Mouse (Mus musculus) bone marrow, adult 2 months (tissue): ENCODE data around the gene A030005L19Rik.

Source experiments
- CTCF ChIP-seq: fragments of 200-500 bp; IDR thresholded peaks from 2 replicates; pipeline ENCODE4 v1.5.1; 2011; ENCODE audit warnings: low read length, control low read depth; ENCODE audit not compliant: control insufficient read depth, insufficient read depth
- POLR2A ChIP-seq: fragments of 200-500 bp; IDR thresholded peaks from 2 replicates; pipeline ENCODE4 v1.6.1; 2011; ENCODE audit warnings: low read depth, mild to moderate bottlenecking, control low read depth, low read length, borderline replicate concordance; ENCODE audit not compliant: control insufficient read depth

- TF ChIP-seq POLR2A (no peak), CTCF (no peak)
These were observed at the start of gene A030005L19Rik for GRCm38 (mm10) chr1:82913025-82913424.
